ENCODE assay signal across 27 mouse cellular contexts in genomic region chr13:8605645-8606044, GRCm38 (mm10).
DNase-seq lines count a peak whose midpoint lies in the region; ATAC-seq and TF ChIP-seq lines count a peak whose summit lies in the region.
"Had no signal": no experiment of that assay in that cellular context is flagged by ENCODE, and none has a peak within 500 bp of the region (broad histone marks: within the 10 kb centered on the region; RNA-seq: fewer than 3 reads in every experiment).

No protein-coding gene starts in this region.

- DNase-seq in cerebellum, adult 2 months, result no peak
- DNase-seq in layer of hippocampus, adult 18-20 months (ENCODE audit: low spot score in 2 of 2), result peak; percentile 34 to 53
- DNase-seq in layer of hippocampus, postnatal 14 days (ENCODE audit: low spot score in 2 of 2), result no peak
- no peak for DNase-seq in liver, embryonic 11.5 days (ENCODE audit: low spot score)
- no peak for DNase-seq in liver
- DNase-seq in gastrocnemius, adult 8-10 months (ENCODE audit: low spot score in 2 of 2), result no peak
- no peak for DNase-seq in cerebellum, postnatal 36 days
- DNase-seq: adrenal gland, adult 2 months; adrenal gland, postnatal 25 days; B cell, adult 2 months; cerebellum, adult 11 months; cerebellum, adult 9-10 months; cerebellum, postnatal 25 days; forebrain, postnatal 0 days; gastrocnemius, postnatal 10 days; heart, adult 18-20 months; heart, postnatal 14 days had no signal

- H3K9ac ChIP-seq in liver, embryonic 11.5 days (ENCODE audit: low read depth, low read length), result no peak overlapping the region
- H3K9ac ChIP-seq: forebrain, embryonic 13.5 days; forebrain, postnatal 0 days; heart, embryonic 15.5 days; hindbrain, embryonic 14.5 days had no signal

- H3K4me2 ChIP-seq in liver, embryonic 11.5 days, result no peak overlapping the region
- H3K4me2 ChIP-seq: forebrain, embryonic 13.5 days; heart, embryonic 11.5 days; heart, embryonic 15.5 days; hindbrain, embryonic 14.5 days had no signal

- no peak for TF ChIP-seq CTCF in cerebellum, adult 2 months (IDR thresholded peaks at IDR 0.05; ENCODE audit: borderline replicate concordance, insufficient read depth, low read depth, low read length)

- 0 out of 2 replicates have a peak, but pooled peaks have one; percentile 10 for ATAC-seq in cerebellum, adult (ENCODE audit: insufficient number of reproducible peaks, low FRiP score, low TSS enrichment)
- peak; percentile 55; the same call in 1 of the 2 replicates for ATAC-seq in liver, embryonic 11.5 days (replicated peaks; ENCODE audit: low FRiP score)
- ATAC-seq: activated CD4-positive, CD25-positive, alpha-beta regulatory T cell, adult 4 months; CD4-positive, CD25-positive, alpha-beta regulatory T cell, adult 4 months; forebrain, embryonic 13.5 days; forebrain, postnatal 0 days; Patski had no signal

- H3K36me3 ChIP-seq in liver, embryonic 11.5 days (ENCODE audit: control insufficient read depth, insufficient read depth, low read length), result no peaks in the 10 kb centered on the region
- H3K36me3 ChIP-seq: embryonic facial prominence, embryonic 10.5 days; G1E; heart, embryonic 15.5 days had no signal

- H3K27ac ChIP-seq in cerebellum, adult 2 months (ENCODE audit: insufficient read depth, low read length), result no peak overlapping the region
- H3K27ac ChIP-seq in liver, embryonic 11.5 days (ENCODE audit: low read depth, low read length), result no peak overlapping the region
- H3K27ac ChIP-seq: embryonic facial prominence, embryonic 10.5 days; forebrain, embryonic 13.5 days; heart, embryonic 15.5 days; hindbrain, embryonic 14.5 days had no signal

- no peaks in the 10 kb centered on the region for H3K4me1 ChIP-seq in cerebellum, adult 2 months (ENCODE audit: control insufficient read depth, insufficient read depth, low read length)
- H3K4me1 ChIP-seq in liver, embryonic 11.5 days (replicated peaks; ENCODE audit: control insufficient read depth, insufficient read depth, low read length), result no peaks in the 10 kb centered on the region
- H3K4me1 ChIP-seq: embryonic facial prominence, embryonic 10.5 days; forebrain, embryonic 13.5 days; heart, embryonic 15.5 days had no signal

- no peak for TF ChIP-seq POLR2A in cerebellum, adult 2 months (IDR thresholded peaks at IDR 0.05; ENCODE audit: borderline replicate concordance, insufficient read depth, low read length)

- no peaks in the 10 kb centered on the region for H3K27me3 ChIP-seq in cerebellum, adult 2 months (ENCODE audit: control insufficient read depth, insufficient read depth, low read length)
- no peaks in the 10 kb centered on the region for H3K27me3 ChIP-seq in liver, embryonic 11.5 days (replicated peaks; ENCODE audit: control insufficient read depth, insufficient read depth, low read length)
- H3K27me3 ChIP-seq: forebrain, embryonic 13.5 days; heart, embryonic 15.5 days had no signal

- H3K4me3 ChIP-seq in cerebellum, adult 2 months (replicated peaks; ENCODE audit: insufficient read depth, low read depth, low read length), result no peak overlapping the region
- H3K4me3 ChIP-seq in liver, embryonic 11.5 days (ENCODE audit: low read depth, low read length), result no peak overlapping the region
- H3K4me3 ChIP-seq: embryonic facial prominence, embryonic 10.5 days; forebrain, embryonic 13.5 days; heart, embryonic 15.5 days had no signal

- 91% methylated on average over 2 of the region's 2 CpGs for WGBS in cerebellum, adult 2 months
- WGBS in liver, embryonic 11.5 days, result 41% methylated on average over 2 of the region's 2 CpGs

- H3K9me3 ChIP-seq in liver, embryonic 11.5 days (ENCODE audit: control insufficient read depth, low read length), result no peaks in the 10 kb centered on the region
- H3K9me3 ChIP-seq: embryonic facial prominence, embryonic 10.5 days; forebrain, embryonic 13.5 days; G1E; heart, embryonic 15.5 days had no signal

Comparison
In these comparisons a context has a peak if more than half of its experiments do, and no peak if none do; other contexts are left out.
1. DNase-seq: peak in layer of hippocampus, adult 18-20 months (2 of 2); none in cerebellum, adult 2 months (0 of 2), layer of hippocampus, postnatal 14 days (0 of 2), liver, embryonic 11.5 days (single experiment), liver (single experiment), gastrocnemius, adult 8-10 months (0 of 2) and cerebellum, postnatal 36 days (0 of 2).